Mouse (Mus musculus) fibroblast of lung, adult 2 months (primary cell): ENCODE measurements around the gene 2310079G19Rik.

Experiments used
- DNase-seq: peaks from one replicate; pipeline ENCODE4 v3.0.0-alpha.2; 2011; ENCODE audit warnings: low read depth

Gene 2310079G19Rik

GRCm38 (mm10) chr16:88627566-88627965, at the start of gene 2310079G19Rik:
Gene 2310079G19Rik, minus strand, starts transcription at chr16:88627666.
- no peak for DNase-seq

GRCm38 (mm10) chr16:88671571-88671970, 44.1 kb upstream of the 2310079G19Rik start, which contains the start of gene Krtap27-1:
Gene Krtap27-1, minus strand, starts transcription at chr16:88671671.
- no peak for DNase-seq

GRCm38 (mm10) chr16:88657426-88657825, 30.0 kb upstream of the 2310079G19Rik start:
- DNase-seq, result no peak

- DNase-seq, result no peak
Observed at GRCm38 (mm10) chr16:88651952-88652351, 24.5 kb upstream of the 2310079G19Rik start.

DNA sequence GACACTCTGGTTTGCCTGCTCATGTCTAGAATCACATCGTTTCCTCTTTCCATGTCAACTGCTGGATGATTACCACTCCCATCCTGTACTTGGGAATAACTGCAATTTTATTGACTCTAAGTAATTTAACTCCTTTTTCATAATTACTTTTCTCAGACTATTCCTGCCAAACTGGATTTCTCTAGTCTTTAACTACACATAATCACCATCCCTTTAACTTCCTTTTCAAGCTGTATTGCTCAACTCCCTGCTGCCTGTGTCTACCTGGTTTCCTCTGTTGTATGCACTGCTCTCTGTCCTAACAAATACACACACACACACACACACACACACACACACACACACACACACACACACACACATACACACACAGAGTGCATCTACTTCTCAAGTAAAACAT, 23.6 kb upstream of the 2310079G19Rik start:
- no peak for DNase-seq

DNA sequence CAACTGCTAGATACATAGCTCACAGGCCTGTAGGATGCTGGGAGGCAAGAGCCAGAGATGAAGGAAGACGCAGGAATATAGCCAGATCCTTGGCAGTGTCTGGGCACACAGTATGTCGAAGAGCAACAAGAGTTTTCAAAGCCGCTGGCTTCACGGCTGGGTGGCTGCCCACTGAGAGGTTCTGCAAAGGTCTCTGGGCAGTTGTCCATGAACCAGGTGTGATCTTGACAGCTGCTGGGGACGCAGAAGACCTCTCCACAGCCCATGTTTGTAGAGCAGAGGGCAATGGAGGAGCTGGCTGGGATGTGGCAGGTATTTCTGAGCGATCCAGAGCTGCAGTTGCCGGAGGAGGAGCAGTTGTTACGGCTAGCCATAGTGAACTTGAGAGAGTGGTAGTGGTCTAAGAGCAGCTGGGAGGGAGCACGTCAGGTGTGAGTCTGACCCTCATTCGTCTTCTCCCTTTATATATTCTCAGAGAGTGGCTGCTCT, 19.9 kb upstream of the 2310079G19Rik start, which contains the start of gene Krtap26-1:
Gene Krtap26-1, minus strand, starts transcription at position 439 of the 489 bp plus-strand sequence.
- DNase-seq, result no peak

GRCm38 (mm10) chr16:88646366-88647111, 19.1 kb upstream of the 2310079G19Rik start:
- DNase-seq, result no peak

DNA sequence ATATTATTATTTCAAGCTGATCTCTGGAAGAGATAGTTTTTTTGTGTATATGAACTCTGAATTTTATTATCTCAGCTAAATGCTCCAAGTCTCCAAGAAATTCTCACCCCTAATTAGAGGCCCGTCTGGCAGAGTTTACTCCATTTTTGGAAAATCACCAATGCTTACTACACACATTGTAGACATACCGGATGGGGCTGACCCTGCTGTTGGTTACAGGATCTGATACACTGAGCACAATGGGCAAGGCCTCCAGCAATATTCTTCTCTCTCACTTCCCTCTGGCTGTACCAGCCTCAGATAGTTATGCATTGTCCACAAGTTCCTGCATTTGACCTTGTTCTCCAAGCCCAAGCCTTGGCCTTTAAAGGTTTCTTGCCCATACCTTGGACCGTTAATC, 12.6 kb upstream of the 2310079G19Rik start:
- no peak for DNase-seq

DNA sequence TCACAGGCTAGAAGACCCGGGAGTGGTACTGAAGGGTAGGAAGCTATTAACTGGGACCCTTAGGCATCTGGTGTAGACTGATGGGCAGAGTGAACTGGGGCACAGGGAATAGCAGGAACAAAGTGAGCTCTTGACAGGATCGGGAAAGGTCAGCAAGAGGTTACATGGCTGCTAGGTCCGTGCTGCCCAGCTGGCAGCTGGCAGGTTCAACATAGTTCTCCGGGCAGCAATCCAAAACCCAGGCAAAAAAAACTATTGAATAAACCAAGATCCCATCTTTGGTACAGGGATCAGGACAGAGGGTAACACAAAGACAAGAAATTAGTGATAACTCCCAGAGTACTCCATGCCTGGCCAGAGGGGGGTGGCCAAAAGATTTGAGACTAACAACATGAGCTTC, 7.7 kb upstream of the 2310079G19Rik start:
- no peak for DNase-seq

- no peak for DNase-seq
Observed at GRCm38 (mm10) chr16:88631474-88631873, 4.0 kb upstream of the 2310079G19Rik start.

DNA sequence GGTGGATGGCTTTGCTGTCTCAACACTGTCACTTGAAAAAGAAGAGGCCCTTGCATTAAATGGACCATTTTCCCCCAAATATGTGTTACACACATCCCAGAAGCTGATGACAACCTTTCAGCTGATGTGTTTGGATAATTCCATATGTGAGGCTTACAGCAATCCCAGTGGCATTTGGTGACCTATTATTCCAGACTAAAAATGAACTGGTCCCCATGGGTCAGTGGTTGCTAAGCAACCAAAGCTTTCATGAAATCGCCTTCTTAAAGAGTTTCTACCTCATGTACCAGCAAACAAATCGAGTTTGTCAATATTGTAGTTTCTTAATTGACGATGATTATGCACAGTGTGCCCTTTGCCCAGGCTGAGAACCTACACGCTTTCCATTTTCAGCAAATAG, 14.8 kb downstream of the 2310079G19Rik start:
- no peak for DNase-seq

- DNase-seq, result no peak
Observed at GRCm38 (mm10) chr16:88611922-88612321, 15.5 kb downstream of the 2310079G19Rik start, which contains the start of gene Krtap24-1. Gene Krtap24-1, minus strand, starts transcription at chr16:88612279.

GRCm38 (mm10) chr16:88604570-88604969, 22.9 kb downstream of the 2310079G19Rik start:
- DNase-seq, result no peak

DNA sequence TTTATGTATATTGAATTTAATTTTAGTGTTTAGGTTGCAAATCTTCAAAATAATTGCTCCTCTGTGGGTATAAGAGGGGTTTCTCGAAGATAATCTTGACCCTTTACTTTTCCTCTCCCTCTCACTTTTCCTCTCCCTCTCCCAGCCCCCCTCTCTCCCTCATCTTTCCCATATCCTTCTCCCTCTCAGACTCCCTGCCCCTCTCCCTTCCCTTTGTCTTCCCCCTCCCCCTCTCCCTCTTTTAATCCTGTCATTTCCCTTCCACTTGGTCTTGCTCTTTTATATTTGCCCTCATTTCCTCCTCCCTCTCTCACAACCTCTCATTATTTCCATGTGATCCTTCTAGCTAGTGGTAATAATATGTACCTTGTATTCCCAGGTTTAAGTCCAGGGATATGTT, 25.0 kb downstream of the 2310079G19Rik start:
- no peak for DNase-seq

DNA sequence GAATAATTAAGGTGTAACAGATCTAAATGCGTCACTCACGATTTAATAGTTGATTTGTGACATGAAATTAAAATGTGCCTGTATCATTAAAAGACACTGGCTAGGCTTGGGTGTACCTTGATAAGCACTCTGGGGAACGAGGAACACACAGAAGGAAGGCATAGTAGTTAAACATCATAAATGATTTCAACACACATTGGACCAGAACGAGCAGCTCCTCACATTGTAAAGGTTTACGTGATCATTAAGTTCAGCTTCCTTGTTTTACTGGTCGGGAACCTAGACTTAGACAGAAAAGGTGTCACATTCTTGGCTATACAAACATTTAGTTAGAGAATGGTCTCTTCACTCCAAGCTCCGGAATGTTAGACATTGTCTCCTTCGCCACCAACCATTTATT, 27.2 kb downstream of the 2310079G19Rik start:
- DNase-seq, result no peak

DNA sequence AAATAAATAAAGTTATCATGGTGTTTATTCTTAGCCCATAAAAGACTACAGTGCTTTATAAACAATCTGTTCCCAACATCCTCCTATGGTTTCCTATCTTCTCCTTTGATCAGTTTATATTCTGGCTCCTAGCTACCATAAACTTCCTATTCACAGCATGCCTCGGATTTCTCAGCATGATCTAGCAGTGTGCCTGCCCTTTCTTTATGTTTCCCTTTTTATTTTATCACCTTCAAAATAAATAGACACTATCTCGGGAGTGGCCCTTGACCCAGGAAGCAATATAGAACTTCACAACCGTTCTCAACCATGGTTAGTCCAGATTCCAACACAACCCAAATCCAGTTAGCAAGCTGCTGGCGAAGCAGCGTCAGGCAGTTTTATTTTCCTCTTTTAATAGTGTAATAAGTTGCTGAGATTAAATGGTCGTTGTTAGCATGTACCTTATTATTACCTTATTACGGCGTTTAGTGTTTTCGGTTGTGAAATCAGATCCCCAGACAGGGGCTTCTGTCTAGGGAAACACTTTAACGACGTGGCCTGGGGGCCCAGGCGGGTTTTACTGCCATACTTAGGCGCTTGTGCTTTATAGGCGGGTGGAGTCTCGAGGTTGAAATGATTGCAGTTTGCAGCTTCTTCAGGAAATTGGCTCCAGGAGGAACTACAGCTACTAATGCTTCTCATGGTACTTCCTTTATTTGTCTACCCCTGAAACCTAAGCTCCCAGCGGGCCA, 27.8 kb downstream of the 2310079G19Rik start:
- DNase-seq, result no peak

DNA sequence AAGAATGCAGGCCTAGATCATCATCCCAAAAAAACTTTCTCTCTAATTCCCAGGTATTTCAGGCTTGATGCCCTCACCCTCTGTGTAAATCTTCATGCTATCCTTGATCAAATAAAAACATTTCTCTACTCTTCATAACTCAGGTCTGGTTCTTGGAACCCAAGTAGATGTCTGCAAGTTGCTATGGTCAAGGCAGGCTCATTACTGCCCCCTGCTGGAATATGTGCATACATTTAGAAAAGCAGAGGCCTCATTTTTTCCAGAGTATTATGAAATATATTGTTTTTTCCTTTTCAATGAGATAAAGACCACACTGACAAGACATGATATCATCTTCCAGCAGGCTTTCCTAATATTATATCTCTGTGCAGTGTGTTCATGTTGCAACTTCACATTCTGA, 34.7 kb downstream of the 2310079G19Rik start:
- DNase-seq, result no peak

DNA sequence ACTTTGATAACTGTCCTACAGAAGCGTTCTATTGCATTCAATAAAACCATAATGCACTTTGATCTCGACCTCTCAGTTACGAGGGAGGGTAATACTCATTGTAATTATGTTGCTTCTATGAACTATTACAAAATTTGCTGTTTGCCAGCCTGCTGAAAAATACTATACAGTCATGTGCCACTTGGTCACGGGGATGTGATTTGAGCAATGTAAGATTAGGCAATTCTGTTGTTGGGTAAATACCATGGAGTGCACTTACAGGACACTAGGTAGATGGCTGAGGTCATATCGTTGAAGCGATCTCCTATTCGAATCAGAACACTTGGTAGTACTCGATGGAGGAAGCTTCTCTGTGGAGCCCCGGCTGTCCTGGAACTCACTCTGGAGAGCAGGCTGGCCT, 44.1 kb downstream of the 2310079G19Rik start:
- no peak for DNase-seq
